Mouse (Mus musculus): ENCODE measurements around the gene Notch2.

GRCm38 (mm10) chr3:97994818-97995217 is 18.5 kb upstream of the Notch2 start:
- TF ChIP-seq RAD21 (IDR thresholded peaks at IDR 0.05; ENCODE audit: low read depth, low read length), result no peak
- TF ChIP-seq TBP (conservative IDR thresholded peaks at IDR 0.05; ENCODE audit: low read depth, low read length), result no peak
- no peak for TF ChIP-seq MEF2A (IDR thresholded peaks at IDR 0.05; ENCODE audit: borderline replicate concordance, low read depth, low read length)
- no peak for TF ChIP-seq CHD2 (IDR thresholded peaks at IDR 0.05; ENCODE audit: low read length)
- no peak for TF ChIP-seq ZMIZ1 (IDR thresholded peaks at IDR 0.05; ENCODE audit: low read depth, low read length)
- TF ChIP-seq EP300 (IDR thresholded peaks at IDR 0.05; ENCODE audit: low read length), result no peak
- no peak for TF ChIP-seq POLR2A (IDR thresholded peaks at IDR 0.05; ENCODE audit: low read depth, low read length)
- no peak for TF ChIP-seq IRF4 (IDR thresholded peaks at IDR 0.05; ENCODE audit: low read depth, low read length)
- TF ChIP-seq MYC (IDR thresholded peaks at IDR 0.05; ENCODE audit: low read depth, low read length), result no peak
- TF ChIP-seq SIN3A (IDR thresholded peaks at IDR 0.05; ENCODE audit: low read length), result no peak
- no peak for TF ChIP-seq GABPA (IDR thresholded peaks at IDR 0.05; ENCODE audit: insufficient replicate concordance, low read depth, low read length)

All from CH12.LX (cell line).